Mouse (Mus musculus): ENCODE results near the gene Rfxap.

- no peak for TF ChIP-seq POLR2A (IDR thresholded peaks at IDR 0.05; ENCODE audit: borderline replicate concordance, low read depth, low read length)
- TF ChIP-seq CTCF (IDR thresholded peaks at IDR 0.05; ENCODE audit: low read depth, low read length) = no peak
Measured at GRCm38 (mm10) chr3:54807666-54808217, at the start of gene Rfxap.
